Mouse (Mus musculus) c-Kit-positive CD71-negative TER-119-negative erythroid progenitor cells, embryonic 14.5 days (primary cell): ENCODE data around the gene Bcl2.
A peak's percentile ranks its signal among the peaks of the same experiment; 100 is the strongest.
"Not testable (repeated sequence)": the region's sequence is repeated elsewhere in the genome, so short reads cannot be mapped to it uniquely, and the experiment has no call there.

Experiments
- DNase-seq: peaks from one replicate; pipeline ENCODE4 v3.0.0-alpha.2; 2013; ENCODE audit warnings: low read depth

Gene Bcl2

DNA sequence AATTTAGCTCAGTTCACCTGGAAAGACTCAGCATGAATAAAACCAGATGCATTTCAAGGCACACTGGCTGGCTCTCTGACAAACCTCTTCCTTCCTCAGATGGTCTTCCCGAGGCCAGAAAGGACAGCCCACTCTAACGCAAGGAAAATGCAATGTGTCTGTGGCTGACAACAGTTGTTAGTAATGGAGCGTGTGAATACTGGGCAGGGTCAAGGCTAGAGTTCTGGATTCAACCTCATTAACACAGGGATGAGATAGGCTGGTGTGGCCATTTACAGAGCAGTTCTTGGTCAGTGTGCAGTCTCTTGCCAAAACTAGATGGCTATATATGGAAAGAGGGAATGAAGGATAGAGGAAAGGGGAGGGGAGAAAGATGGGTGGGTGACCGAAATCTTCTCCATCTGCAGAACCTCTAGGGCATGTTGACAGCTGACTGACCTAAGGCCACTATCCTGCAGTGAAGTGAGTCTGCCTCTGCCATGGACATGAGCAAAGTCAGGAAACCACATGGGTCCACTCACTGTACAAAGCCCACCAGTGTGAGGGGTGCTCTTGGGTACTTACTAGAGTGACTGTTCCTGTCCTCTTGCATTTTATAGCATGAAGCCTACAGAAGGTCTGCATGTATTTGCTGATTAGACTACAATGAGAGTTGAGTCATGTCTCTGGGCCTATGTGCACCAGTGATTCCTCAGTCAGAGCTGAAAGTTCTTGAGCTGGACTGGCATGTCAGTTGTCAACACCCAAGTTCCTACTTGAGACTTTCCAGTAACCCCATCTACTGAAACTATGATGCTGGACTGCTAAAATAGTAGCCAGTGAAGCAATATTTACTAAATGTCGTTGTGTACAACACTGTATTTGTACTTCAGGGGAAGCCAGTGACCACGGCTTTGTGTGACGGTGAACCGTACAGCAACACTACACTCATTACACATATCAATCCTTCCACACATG, 159.9 kb downstream of the Bcl2 start:
- no peak for DNase-seq

GRCm38 (mm10) chr1:106552856-106553255, 161.2 kb downstream of the Bcl2 start:
- no peak for DNase-seq

DNA sequence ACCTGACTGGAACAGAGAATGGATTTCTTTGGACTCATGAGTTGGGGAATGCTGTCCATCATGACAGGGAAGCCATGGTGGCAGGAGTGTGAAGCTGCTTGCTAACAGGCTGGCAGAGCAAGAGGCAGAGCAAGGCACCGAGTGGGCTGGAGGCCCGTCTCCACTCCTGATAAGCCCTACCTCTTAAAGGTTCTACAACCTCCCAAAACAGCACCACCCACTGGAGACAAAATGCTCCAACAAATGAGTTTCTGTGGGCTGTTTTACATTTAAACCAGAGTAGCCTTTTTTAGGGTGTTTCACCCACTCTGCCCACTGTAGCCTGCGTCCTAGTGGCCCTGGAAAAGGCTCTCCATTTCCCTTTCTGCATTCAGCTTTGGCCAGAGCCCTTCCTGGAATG, 163.5 kb downstream of the Bcl2 start:
- no peak for DNase-seq

- DNase-seq = no peak
These were observed 165.0 kb downstream of the Bcl2 start for GRCm38 (mm10) chr1:106549025-106549424.

DNA sequence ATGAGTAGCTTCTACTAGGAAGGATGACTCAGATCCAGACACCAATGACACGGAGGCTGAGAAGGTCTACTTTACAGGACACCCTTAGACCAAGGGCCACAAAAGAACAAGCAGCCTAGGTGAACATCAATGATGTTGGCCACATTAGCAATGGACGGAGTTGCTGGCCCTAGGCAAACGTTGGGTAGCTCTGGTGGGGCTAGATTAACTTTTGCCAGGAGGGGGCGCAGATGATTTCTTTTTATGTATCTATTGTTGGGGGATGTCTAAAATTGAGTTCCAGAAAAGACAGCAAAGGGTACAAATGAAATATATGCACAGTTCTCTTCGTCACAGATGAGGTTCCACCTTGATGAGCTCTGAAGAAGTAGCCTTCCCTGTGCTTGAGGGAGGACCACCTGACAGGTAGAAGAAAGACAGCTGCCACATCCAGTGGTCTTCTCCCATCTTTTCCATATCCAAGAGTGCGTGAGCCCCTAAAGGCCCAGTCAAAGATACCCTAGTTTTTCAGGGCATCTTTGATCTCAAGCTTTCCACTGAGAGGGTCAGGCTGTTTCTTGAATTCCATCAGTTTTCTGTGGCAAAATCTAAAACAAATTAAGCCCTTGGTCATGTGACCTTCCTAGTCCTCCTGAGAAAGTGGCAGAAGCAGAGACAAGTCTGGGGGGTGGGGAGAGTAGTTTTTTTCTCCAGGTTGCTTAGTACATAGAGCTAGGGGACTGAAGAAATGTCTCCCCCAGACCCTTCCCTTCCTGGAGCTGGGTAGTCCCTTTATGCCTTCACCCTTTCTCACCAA, 169.1 kb downstream of the Bcl2 start:
- DNase-seq = peak; percentile 26

- no peak for DNase-seq
These were observed 171.3 kb downstream of the Bcl2 start for GRCm38 (mm10) chr1:106542731-106543130.

DNA sequence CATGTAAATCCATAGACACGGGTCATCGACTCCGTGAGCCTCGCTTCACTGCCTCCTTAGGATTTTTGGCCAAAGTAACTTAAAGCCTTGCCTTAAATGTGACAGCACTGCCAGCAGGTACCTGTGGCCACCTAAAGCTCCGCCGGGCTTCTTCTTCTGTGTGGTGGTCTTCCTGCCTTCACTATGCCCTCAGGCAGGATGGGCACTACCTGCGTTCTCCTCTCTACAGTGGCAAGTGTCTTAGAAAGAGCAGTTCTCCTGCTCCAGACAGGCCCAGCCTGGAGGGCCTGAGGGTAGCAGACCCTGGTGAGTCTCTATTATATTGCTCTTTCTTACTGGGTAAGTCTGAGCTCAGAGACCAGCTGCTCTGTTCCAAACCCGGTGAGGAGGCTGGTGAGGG, 172.2 kb downstream of the Bcl2 start:
- no peak for DNase-seq

DNA sequence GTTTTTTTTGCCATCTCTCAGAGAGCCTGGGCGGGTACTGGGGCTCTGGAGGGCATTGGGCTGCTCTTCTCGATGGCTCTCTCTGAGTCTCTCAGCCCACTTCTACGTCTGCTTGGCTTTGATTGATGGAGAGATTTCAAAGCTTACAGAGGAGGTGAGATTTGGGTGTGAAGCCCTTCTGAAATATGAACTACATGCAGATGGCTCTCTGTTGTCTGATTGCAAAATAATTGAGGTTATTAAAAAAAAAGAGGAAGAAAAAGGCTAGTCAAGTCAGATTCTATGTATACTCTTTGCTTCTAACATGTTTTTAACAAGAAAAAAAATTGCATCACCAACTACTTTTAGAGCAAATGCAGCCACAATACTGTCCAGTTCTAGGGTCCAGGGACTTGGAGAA, 173.9 kb downstream of the Bcl2 start:
- DNase-seq = no peak

- DNase-seq = no peak
These were observed 175.0 kb downstream of the Bcl2 start for GRCm38 (mm10) chr1:106539029-106539428.

DNA sequence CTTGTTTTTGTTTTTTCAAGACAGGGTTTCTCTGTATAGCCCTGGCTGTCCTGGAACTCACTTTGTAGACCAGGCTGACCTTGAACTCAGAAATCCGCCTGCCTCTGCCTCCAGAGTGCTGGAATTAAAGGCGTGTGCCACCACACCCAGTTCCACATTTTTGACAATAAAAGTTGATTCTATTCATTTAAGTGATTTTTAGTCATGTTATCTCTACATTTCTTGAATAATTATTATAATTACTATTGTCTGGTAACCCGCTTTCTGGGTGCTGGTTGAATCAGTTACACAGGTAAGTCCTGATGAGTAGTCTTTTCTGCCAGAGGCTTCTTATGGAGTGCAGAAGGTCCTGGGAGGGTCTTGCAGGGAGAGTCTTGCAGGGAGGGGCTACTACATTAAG, 179.2 kb downstream of the Bcl2 start:
- not testable (repeated sequence) for DNase-seq

GRCm38 (mm10) chr1:106529570-106529969, 184.5 kb downstream of the Bcl2 start:
- no peak for DNase-seq

DNA sequence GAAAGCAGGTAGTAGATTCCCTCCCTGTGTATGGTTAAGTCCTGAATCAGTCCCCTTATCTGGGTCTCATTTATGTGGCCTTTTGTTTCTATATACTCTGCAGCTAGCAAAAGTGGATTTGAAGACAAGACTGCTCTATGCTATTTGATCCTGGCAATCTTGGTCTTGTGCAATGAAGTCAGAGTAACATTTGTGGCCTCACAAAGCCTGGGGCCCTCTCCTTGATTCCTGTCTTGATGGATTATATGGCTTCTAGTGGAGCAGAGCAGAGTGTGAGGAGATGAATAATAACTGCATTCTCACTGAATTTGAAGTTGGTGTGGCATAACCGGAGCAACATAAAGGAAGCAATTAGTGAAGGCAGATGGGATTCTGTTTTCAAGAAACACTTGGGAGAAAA, 186.5 kb downstream of the Bcl2 start:
- DNase-seq = no peak

DNA sequence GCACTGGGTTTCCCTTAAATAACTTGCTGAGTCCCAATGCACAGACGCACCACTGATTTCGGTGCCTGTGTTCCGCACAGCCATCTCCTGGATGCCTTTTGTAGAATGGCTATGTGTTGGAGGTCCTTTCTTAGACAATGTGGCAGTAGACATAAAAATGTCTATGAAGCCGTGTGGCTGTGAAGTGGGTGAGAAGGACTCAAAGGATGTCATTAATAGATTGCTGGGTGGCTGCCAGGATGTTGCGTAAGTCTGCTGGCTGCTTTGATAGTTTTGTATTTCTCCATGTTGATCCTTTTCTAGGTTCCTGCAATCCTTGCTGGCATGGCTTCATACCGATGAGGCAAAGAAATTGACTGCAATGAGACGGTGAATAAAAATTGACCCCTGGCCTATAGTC, 187.3 kb downstream of the Bcl2 start:
- no peak for DNase-seq

GRCm38 (mm10) chr1:106526112-106526511, 188.0 kb downstream of the Bcl2 start:
- no peak for DNase-seq

GRCm38 (mm10) chr1:106523741-106524140, 190.3 kb downstream of the Bcl2 start:
- DNase-seq = no peak

- DNase-seq = no peak
These were observed 191.1 kb downstream of the Bcl2 start for GRCm38 (mm10) chr1:106523009-106523408.

GRCm38 (mm10) chr1:106517591-106518177, 196.4 kb downstream of the Bcl2 start:
- DNase-seq = no peak

DNA sequence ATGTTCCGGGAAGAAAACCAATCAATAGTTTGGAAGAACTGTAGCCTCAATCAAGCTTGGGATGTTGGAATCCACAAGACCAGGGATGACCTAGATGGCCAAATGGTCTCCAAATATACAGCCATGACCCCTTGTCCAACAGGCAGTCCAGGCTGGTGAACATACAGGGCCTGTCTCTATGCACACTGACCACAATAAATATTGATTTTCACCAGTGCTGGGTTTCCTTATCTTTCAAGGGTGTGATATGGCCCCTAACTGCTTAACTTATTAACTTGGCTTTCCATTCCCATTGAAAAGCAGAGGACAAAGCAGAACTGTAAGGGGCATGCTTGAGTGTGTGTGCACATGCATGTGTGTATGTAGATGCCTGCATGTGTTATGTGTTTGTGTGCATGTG, 197.0 kb downstream of the Bcl2 start:
- DNase-seq = no peak

DNA sequence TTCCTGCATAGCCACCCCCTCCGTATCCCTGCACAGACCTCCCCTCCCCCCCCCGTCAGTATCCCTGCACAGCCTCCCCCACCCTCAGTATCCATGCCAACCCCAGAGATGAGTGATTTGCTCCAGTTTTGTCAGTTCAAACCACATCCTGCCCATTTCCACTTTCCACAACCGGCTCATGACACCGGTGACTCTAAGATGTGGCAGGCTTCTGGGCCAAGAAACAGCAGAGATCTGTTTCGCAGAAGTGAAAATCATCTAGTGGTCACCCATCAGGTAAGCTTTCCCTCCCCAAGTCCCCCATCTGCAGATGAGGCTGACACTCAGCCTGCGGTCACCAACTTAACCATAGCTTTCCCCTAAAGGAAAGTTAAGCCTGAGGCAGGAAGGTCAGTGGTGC, 198.5 kb downstream of the Bcl2 start:
- DNase-seq = no peak

GRCm38 (mm10) chr1:106513890-106514643, 200.0 kb downstream of the Bcl2 start:
- DNase-seq = no peak

DNA sequence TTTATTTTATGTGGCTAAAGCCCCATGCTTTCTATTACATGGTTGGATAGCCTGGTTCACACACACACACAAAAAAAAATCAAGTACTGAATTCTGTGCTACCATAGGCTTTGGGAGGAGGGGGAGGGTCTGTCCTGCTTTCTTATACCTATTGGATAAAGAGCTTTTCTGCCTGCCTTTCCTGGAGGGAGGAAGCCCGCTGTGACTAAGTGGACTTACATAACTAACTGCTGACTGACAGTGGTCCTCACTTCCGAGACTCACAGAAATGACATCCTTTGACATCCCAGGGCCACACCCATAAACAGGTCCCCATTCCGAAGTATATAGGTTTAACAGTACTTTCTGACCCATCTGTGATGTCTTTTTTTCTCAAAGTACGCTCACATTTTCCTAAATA, 200.6 kb downstream of the Bcl2 start:
- DNase-seq = no peak

DNA sequence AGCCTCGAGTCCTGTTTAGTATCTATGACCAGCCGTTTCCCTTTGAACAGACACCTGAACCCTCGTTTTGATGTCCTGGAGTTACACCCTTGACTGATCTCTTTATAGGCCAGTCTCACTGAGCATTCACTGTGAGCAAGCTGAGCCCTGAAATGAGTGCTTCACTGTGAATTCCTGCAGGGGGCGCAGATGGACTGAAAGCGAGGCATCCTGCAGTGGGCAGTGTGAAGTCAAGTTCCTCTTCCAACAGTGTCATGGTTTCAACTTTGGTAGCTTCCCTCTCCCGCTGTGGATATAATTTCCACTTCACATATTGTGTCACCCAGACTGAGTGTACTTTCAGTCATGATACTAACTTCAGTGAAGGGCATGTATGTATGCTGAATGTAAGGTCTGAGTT, 202.5 kb downstream of the Bcl2 start:
- DNase-seq = peak; percentile 71
